Mouse (Mus musculus) hindbrain, embryonic 11.5 days (tissue): Measurements from ENCODE around the gene G6pc. TPM values are rescaled to one million over a fixed set of nuclear protein-coding genes. Genes with fewer than 3 reads are reported as not detected.
"Not testable (repeated sequence)": the region's sequence is repeated elsewhere in the genome, so short reads cannot be mapped to it uniquely, and the experiment has no call there.

Experiments used
- ATAC-seq: fragments of 200-750 bp; cut with Nextera tagmentation; 2 replicates; pipeline ENCODE4 v1.8.0; 2017; ENCODE audit warnings: mild to moderate bottlenecking, moderate TSS enrichment, moderate library complexity; ENCODE audit not compliant: low FRiP score
- DNase-seq: peaks from one replicate; pipeline ENCODE4 v3.0.0-alpha.2; 2015; ENCODE audit warnings: low spot score
- H3K27ac ChIP-seq: fragments of 300-500 bp; sonication (generic); 2 replicates; pipeline ENCODE4 v1.5.1; 2014; ENCODE audit warnings: mild to moderate bottlenecking, low read depth, low read length
- H3K27me3 ChIP-seq: fragments of 300-500 bp; sonication (generic); 2 replicates; pipeline ENCODE4 v1.6.1; 2014; ENCODE audit warnings: mild to moderate bottlenecking, low read length, moderate library complexity, mixed read lengths; ENCODE audit not compliant: control insufficient read depth, insufficient read depth
- H3K36me3 ChIP-seq: fragments of 300-500 bp; sonication (generic); 2 replicates; pipeline ENCODE4 v1.6.1; 2014; ENCODE audit warnings: mild to moderate bottlenecking, low read length, moderate library complexity, mixed read lengths; ENCODE audit not compliant: control insufficient read depth, insufficient read depth
- H3K4me1 ChIP-seq: fragments of 300-500 bp; sonication (generic); replicated peaks from 2 replicates; pipeline ENCODE4 v1.6.1; 2014; ENCODE audit warnings: low read length, mixed read lengths; ENCODE audit not compliant: control insufficient read depth, insufficient read depth
- H3K4me2 ChIP-seq: fragments of 300-500 bp; sonication (generic); replicated peaks from 2 replicates; pipeline ENCODE4 v1.6.1; 2014; ENCODE audit warnings: mild to moderate bottlenecking, low read depth, low read length
- H3K4me3 ChIP-seq: fragments of 300-500 bp; sonication (generic); 2 replicates; pipeline ENCODE4 v1.5.1; 2014; ENCODE audit warnings: low read depth, low read length
- H3K9ac ChIP-seq: fragments of 300-500 bp; sonication (generic); 2 replicates; pipeline ENCODE4 v1.6.1; 2014; ENCODE audit warnings: low read depth, low read length
- H3K9me3 ChIP-seq: fragments of 300-500 bp; sonication (generic); 2 replicates; pipeline ENCODE4 v1.6.1; 2016; ENCODE audit warnings: low read length; ENCODE audit not compliant: control insufficient read depth
- WGBS: fragments of 180-500 bp; shearing (Covaris S2); extraction: QIAGEN DNeasy Blood & Tissue Kit; methylation state at CpG from one replicate; pipeline ENCODE4 v1.1.7; 2014; 5-methylcytosine and 5-hydroxymethylcytosine counted together
- polyA plus RNA-seq: library from polyadenylated mRNA; unstranded; fragments of >200 nt; fragmentation: Nextera tagmentation; extraction: Ambion mirVana; gene quantifications from 2 replicates; pipeline ENCODE4 v1.2.1, GENCODE M21; 2014

The G6pc gene
- polyA plus RNA-seq, 1 experiment from 2014 or later = not detected

GRCm38 (mm10) chr11:101370141-101370540 is 2.8 kb downstream of the G6pc start:
- WGBS = 67% methylated on average over 5 of the region's 5 CpGs
- Histone ChIP-seq H3K9ac (no peak overlapping the region), H3K4me1 (no peaks in the 10 kb centered on the region), H3K9me3 (no peaks in the 10 kb centered on the region), H3K4me2 (no peak overlapping the region), H3K4me3 (no peak overlapping the region), H3K27ac (no peak overlapping the region), H3K27me3 (no peaks in the 10 kb centered on the region), H3K36me3 (no peaks in the 10 kb centered on the region)
- DNase-seq = no peak
- no peak for ATAC-seq

- Histone ChIP-seq H3K27me3 (no peaks in the 10 kb centered on the region), H3K9me3 (no peaks in the 10 kb centered on the region), H3K9ac (no peak overlapping the region), H3K4me3 (no peak overlapping the region), H3K4me2 (no peak overlapping the region), H3K27ac (no peak overlapping the region), H3K36me3 (no peaks in the 10 kb centered on the region), H3K4me1 (no peaks in the 10 kb centered on the region)
- WGBS = 81% methylated on average over 7 of the region's 7 CpGs
- no peak for ATAC-seq
- no peak for DNase-seq
Measured at GRCm38 (mm10) chr11:101374421-101374938, 7.1 kb downstream of the G6pc start.

- ATAC-seq, H3K27me3 ChIP-seq, H3K9ac ChIP-seq, H3K4me3 ChIP-seq, DNase-seq, H3K4me1 ChIP-seq, H3K4me2 ChIP-seq, H3K9me3 ChIP-seq, H3K27ac ChIP-seq, H3K36me3 ChIP-seq: not testable (repeated sequence)
- WGBS = 95% methylated on average over 8 of the region's 8 CpGs
Measured at GRCm38 (mm10) chr11:101378196-101378595, 10.8 kb downstream of the G6pc start.

- no peak overlapping the region for H3K4me3 ChIP-seq
- 88% methylated on average over 6 of the region's 6 CpGs for WGBS
- H3K27ac ChIP-seq = no peak overlapping the region
- DNase-seq (no peak), ATAC-seq (no peak)
- no peaks in the 10 kb centered on the region for H3K4me1 ChIP-seq
- H3K27me3 ChIP-seq = no peaks in the 10 kb centered on the region
- no peaks in the 10 kb centered on the region for H3K36me3 ChIP-seq
- no peak overlapping the region for H3K9ac ChIP-seq
- no peaks in the 10 kb centered on the region for H3K9me3 ChIP-seq
- H3K4me2 ChIP-seq = no peak overlapping the region
Measured at GRCm38 (mm10) chr11:101378926-101379325, 11.6 kb downstream of the G6pc start.

GRCm38 (mm10) chr11:101381817-101382216 is 14.5 kb downstream of the G6pc start:
- no peaks in the 10 kb centered on the region for H3K36me3 ChIP-seq
- H3K9ac ChIP-seq = no peak overlapping the region
- no peak overlapping the region for H3K27ac ChIP-seq
- WGBS = 13% methylated on average over 4 of the region's 4 CpGs
- ATAC-seq (no peak), DNase-seq (peak; percentile 7)
- H3K4me3 ChIP-seq = no peak overlapping the region
- H3K4me2 ChIP-seq = no peak overlapping the region
- no peaks in the 10 kb centered on the region for H3K9me3 ChIP-seq
- H3K27me3 ChIP-seq = no peaks in the 10 kb centered on the region
- H3K4me1 ChIP-seq = no peaks in the 10 kb centered on the region

- Histone ChIP-seq H3K4me2 (no peak overlapping the region), H3K9me3 (no peaks in the 10 kb centered on the region), H3K4me1 (no peaks in the 10 kb centered on the region), H3K27ac (no peak overlapping the region), H3K36me3 (no peaks in the 10 kb centered on the region), H3K9ac (no peak overlapping the region), H3K27me3 (no peaks in the 10 kb centered on the region), H3K4me3 (no peak overlapping the region)
- 10% methylated on average over 8 of the region's 8 CpGs for WGBS
- ATAC-seq (no peak), DNase-seq (peak; percentile 79)
Measured at GRCm38 (mm10) chr11:101395110-101395509, 27.7 kb downstream of the G6pc start.

- ATAC-seq (no peak), DNase-seq (no peak)
- no peaks in the 10 kb centered on the region for H3K4me1 ChIP-seq
- H3K4me3 ChIP-seq = no peak overlapping the region
- H3K27ac ChIP-seq = no peak overlapping the region
- no peak overlapping the region for H3K9ac ChIP-seq
- H3K9me3 ChIP-seq = no peaks in the 10 kb centered on the region
- no peaks in the 10 kb centered on the region for H3K27me3 ChIP-seq
- H3K4me2 ChIP-seq = no peak overlapping the region
- H3K36me3 ChIP-seq = no peaks in the 10 kb centered on the region
- 91% methylated on average over 2 of the region's 2 CpGs for WGBS
Measured at GRCm38 (mm10) chr11:101415306-101415705, 47.9 kb downstream of the G6pc start.

GRCm38 (mm10) chr11:101416433-101417100 is 49.2 kb downstream of the G6pc start:
- H3K9me3 ChIP-seq = no peaks in the 10 kb centered on the region
- DNase-seq (peak; percentile 14), ATAC-seq (peak; percentile 49)
- peak overlapping the region; percentile 77 for H3K4me2 ChIP-seq
- H3K36me3 ChIP-seq = no peaks in the 10 kb centered on the region
- no peaks in the 10 kb centered on the region for H3K27me3 ChIP-seq
- 4% methylated on average over 11 of the region's 11 CpGs for WGBS
- H3K9ac ChIP-seq = peak overlapping the region; percentile 90
- H3K4me1 ChIP-seq = no peaks in the 10 kb centered on the region
- peak overlapping the region; percentile 55; the same call in 1 of the 2 replicates for H3K27ac ChIP-seq
- H3K4me3 ChIP-seq = peak overlapping the region; percentile 86
